Mouse (Mus musculus) kidney, adult 2 months (tissue): ENCODE results near the gene Gas2l2.

ENCODE experiments used
- CTCF ChIP-seq: fragments of 200-500 bp; conservative IDR thresholded peaks from 2 replicates; pipeline ENCODE4 v1.5.1; 2011; ENCODE audit warnings: low read depth, mild to moderate bottlenecking, control low read depth, low read length, moderate library complexity, mixed read lengths; ENCODE audit not compliant: insufficient read depth, insufficient read length
- POLR2A ChIP-seq: fragments of 200-500 bp; IDR thresholded peaks from one replicate; pipeline ENCODE4 v1.6.1; 2011; ENCODE audit warnings: low read depth, low read length, control low read depth

DNA sequence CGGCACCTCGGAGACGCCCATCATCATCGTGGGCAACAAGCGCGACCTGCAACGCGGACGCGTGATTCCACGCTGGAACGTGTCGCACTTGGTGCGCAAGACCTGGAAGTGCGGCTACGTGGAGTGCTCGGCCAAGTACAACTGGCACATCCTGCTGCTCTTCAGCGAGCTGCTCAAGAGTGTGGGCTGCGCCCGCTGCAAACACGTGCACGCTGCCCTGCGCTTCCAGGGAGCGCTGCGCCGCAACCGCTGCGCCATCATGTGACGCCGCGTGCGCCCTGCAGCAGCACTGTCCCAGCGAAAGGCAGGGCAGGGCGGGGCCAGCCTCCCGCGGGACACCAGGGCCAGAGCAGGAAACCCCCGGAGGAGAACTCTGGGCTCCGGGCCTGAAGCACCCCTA is 10.7 kb downstream of the Gas2l2 start:
- TF ChIP-seq CTCF = no peak
- TF ChIP-seq POLR2A = no peak
